Mouse (Mus musculus) kidney, postnatal 0 days (tissue): ENCODE measurements around the gene Zfp654. TPM values are rescaled to one million over a fixed set of nuclear protein-coding genes. Genes with fewer than 3 reads are reported as not detected.

ENCODE experiments used
- ATAC-seq: fragments of 200-750 bp; cut with Nextera tagmentation; replicated peaks from 2 replicates; pipeline ENCODE4 v1.8.0; 2017; ENCODE audit warnings: low read depth, moderate number of reproducible peaks, moderate TSS enrichment, moderate library complexity; ENCODE audit not compliant: low FRiP score
- DNase-seq: peaks from one replicate; pipeline ENCODE4 v3.0.0-alpha.2; 2016; ENCODE audit warnings: low spot score
- H3K27ac ChIP-seq: fragments of 300-500 bp; sonication (generic); 2 replicates; pipeline ENCODE4 v1.5.1; 2014; ENCODE audit warnings: mild to moderate bottlenecking
- H3K27me3 ChIP-seq: fragments of 300-500 bp; sonication (generic); 2 replicates; pipeline ENCODE4 v1.6.1; 2014; ENCODE audit warnings: low read length, mixed read lengths; ENCODE audit not compliant: insufficient read depth
- H3K36me3 ChIP-seq: fragments of 300-500 bp; sonication (generic); 2 replicates; pipeline ENCODE4 v1.6.1; 2014; ENCODE audit warnings: low read length, mixed read lengths; ENCODE audit not compliant: insufficient read depth
- H3K4me1 ChIP-seq: fragments of 300-500 bp; sonication (generic); replicated peaks from 2 replicates; pipeline ENCODE4 v1.6.1; 2014; ENCODE audit warnings: antibody characterized with exemption, low read length, mixed read lengths; ENCODE audit not compliant: insufficient read depth
- H3K4me2 ChIP-seq: fragments of 300-500 bp; sonication (generic); 2 replicates; pipeline ENCODE4 v1.6.1; 2014; ENCODE audit warnings: mild to moderate bottlenecking, low read length, moderate library complexity, mixed read lengths
- H3K4me3 ChIP-seq: fragments of 300-500 bp; sonication (generic); replicated peaks from 2 replicates; pipeline ENCODE4 v1.5.1; 2014; ENCODE audit warnings: low read depth, low read length
- H3K9ac ChIP-seq: fragments of 300-500 bp; sonication (generic); 2 replicates; pipeline ENCODE4 v1.6.1; 2014; ENCODE audit warnings: low read depth, low read length
- H3K9me3 ChIP-seq: fragments of 300-500 bp; sonication (generic); replicated peaks from 2 replicates; pipeline ENCODE4 v1.6.1; 2016; ENCODE audit warnings: low read length, inconsistent platforms, mixed read lengths
- CTCF ChIP-seq: IDR thresholded peaks from 2 replicates; pipeline ENCODE4 v1.5.1; 2016; ENCODE audit warnings: antibody characterized with exemption, low read depth, mild to moderate bottlenecking, moderate library complexity
- WGBS: fragments of 180-500 bp; shearing (Covaris S2); extraction: QIAGEN DNeasy Blood & Tissue Kit; methylation state at CpG from one replicate; pipeline ENCODE4 v1.1.7; 2014; 5-methylcytosine and 5-hydroxymethylcytosine counted together
- polyA plus RNA-seq: library from polyadenylated mRNA; unstranded; fragments of >200 nt; fragmentation: Nextera tagmentation; extraction: Ambion mirVana; gene quantifications from 2 replicates; pipeline ENCODE4 v1.2.1, GENCODE M21; 2015

Zfp654 gene
- polyA plus RNA-seq, 1 experiment from 2014 or later, result 5.1 TPM

DNA sequence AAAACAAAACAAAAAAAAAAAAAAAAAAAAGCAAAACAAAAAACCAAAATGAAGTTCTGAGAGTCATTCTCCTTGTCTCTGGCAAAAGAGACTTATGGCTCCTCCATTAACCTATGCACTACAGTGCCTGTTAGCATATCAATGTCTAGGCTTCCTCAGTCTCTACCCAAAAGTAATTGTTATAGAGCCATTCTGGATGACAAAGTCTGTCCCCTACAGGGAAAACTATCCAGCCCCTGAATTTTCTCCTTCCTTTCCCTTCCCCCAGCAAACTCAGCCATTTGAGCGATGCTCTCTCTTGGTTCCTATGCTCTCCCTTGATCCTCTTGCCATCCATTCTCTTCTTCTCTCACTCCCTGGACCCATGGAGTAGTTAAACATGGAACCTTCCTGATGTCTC, 24.4 kb upstream of the Zfp654 start:
- DNase-seq, result no peak
- no peaks in the 10 kb centered on the region for H3K27me3 ChIP-seq
- H3K27ac ChIP-seq, result no peak overlapping the region
- no peak overlapping the region for H3K4me3 ChIP-seq
- WGBS, result 85% methylated on average over 1 of the region's 1 CpGs
- no peaks in the 10 kb centered on the region for H3K9me3 ChIP-seq
- TF ChIP-seq CTCF, result no peak
- no peak overlapping the region for H3K4me2 ChIP-seq
- H3K9ac ChIP-seq, result no peak overlapping the region
- H3K4me1 ChIP-seq, result 0 out of 2 replicates have a peak, but pooled peaks cover 3% of the 10 kb centered on the region
- H3K36me3 ChIP-seq, result no peaks in the 10 kb centered on the region
- ATAC-seq, result no peak

DNA sequence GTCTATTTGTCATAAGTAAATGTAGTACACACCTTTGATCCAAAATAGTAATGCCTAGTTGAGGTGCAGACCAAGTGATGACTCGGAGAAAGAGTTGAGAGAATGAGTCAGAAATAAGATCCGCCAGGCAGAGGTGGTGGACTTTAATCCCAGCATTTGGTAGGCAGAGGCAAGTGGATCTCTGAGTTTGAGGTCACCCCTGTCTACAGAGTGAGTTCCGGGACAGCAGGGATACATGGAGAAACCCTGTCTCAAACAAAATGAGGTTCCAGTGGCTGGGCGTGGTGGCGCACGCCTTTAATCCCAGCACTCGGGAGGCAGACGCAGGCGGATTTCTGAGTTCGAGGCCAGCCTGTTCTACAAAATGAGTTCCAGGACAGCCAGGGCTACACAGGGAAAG, 23.9 kb upstream of the Zfp654 start:
- ATAC-seq (no peak), DNase-seq (no peak)
- TF ChIP-seq CTCF, result no peak
- H3K4me2 ChIP-seq, result no peak overlapping the region
- no peaks in the 10 kb centered on the region for H3K36me3 ChIP-seq
- WGBS, result 95% methylated on average over 10 of the region's 10 CpGs
- 0 out of 2 replicates have a peak, but pooled peaks cover 3% of the 10 kb centered on the region for H3K4me1 ChIP-seq
- no peak overlapping the region for H3K9ac ChIP-seq
- H3K4me3 ChIP-seq, result no peak overlapping the region
- no peaks in the 10 kb centered on the region for H3K27me3 ChIP-seq
- H3K27ac ChIP-seq, result no peak overlapping the region
- no peaks in the 10 kb centered on the region for H3K9me3 ChIP-seq

DNA sequence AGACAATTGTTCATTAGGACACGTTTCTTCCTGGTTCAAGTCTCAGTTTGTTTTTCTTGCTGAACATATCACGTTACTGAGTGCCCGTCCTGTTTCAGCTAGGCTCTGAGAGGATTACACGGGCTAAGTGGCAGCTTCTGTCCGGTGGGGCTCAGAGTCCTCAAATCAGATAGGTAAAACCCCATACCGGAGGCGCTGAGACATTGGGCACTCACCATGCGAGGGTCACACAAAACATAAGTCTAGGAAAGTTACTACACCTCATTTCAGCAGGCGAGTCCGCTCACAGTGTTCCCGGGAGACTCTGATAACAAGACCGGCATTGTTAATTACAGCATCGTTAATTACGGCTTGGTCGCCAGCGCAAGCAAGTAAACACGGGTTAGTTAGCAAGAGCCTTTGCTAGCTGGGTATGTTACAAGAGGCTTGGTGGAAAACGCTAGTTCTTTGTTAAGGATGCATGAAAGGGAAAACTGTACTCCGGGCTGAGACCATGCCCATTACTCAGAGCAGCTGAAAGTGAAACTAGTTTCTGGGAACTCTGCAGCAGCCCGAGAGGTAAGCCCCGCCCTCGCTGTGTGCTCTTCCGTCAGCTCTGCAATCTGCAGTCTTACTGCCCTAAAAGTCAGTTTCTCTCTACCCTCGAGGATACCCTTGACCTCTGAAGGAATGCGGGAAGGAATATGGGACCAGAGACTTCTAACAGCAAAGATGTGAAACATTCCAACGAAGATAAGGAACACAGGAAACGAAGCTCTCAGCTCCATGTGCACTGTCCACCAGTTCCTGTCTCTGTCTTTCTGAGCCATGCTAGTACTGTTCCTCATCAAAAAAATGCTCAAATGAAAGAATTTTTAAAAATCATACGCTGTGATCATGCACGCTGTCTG, 22.2 kb upstream of the Zfp654 start:
- H3K9ac ChIP-seq, result peak overlapping the region; percentile 74
- DNase-seq (peak; percentile 94), ATAC-seq (peak; percentile 94)

DNA sequence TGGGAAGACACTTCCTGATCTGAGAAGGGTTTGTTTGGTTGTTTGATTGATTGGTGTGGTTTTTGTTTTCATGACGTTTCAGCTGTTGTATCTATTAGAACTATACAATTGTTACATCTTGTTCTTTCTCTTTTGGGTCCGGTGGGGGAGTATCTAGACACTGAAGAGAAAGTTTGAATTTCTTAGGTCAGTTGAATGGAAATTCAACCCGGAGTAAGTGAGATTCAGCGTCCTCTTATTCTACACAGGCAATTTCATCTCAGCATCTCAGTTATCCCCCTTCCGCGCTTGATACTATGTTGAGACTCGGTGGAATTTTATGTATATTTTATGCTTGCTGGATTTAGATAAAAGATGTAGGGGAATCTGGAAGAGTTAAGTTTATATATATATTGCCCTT, 21.4 kb upstream of the Zfp654 start:
- Histone ChIP-seq H3K4me2 (peak overlapping the region; percentile 64), H3K4me1 (0 out of 2 replicates have a peak, but pooled peaks cover 3% of the 10 kb centered on the region), H3K27ac (0 out of 2 replicates have a peak overlapping the region, but pooled peaks have one; percentile 34), H3K9me3 (no peaks in the 10 kb centered on the region), H3K36me3 (no peaks in the 10 kb centered on the region), H3K4me3 (peak overlapping the region; percentile 82), H3K9ac (no peak overlapping the region), H3K27me3 (no peaks in the 10 kb centered on the region)
- peak; percentile 66 for DNase-seq
- no peak for ATAC-seq
- 6% methylated on average over 7 of the region's 7 CpGs for WGBS
- no peak for TF ChIP-seq CTCF

More for the DNA sequence above, 22.2 kb upstream of the Zfp654 start:
- H3K4me1 ChIP-seq, result 0 out of 2 replicates have a peak, but pooled peaks cover 3% of the 10 kb centered on the region
- peak overlapping the region; percentile 82 for H3K4me3 ChIP-seq
- H3K27me3 ChIP-seq, result no peaks in the 10 kb centered on the region
- H3K27ac ChIP-seq, result peak overlapping the region; percentile 97
- no peak for TF ChIP-seq CTCF
- no peaks in the 10 kb centered on the region for H3K36me3 ChIP-seq
- 3% methylated on average over 29 of the region's 29 CpGs for WGBS
- peak overlapping the region; percentile 64 for H3K4me2 ChIP-seq
- no peaks in the 10 kb centered on the region for H3K9me3 ChIP-seq

DNA sequence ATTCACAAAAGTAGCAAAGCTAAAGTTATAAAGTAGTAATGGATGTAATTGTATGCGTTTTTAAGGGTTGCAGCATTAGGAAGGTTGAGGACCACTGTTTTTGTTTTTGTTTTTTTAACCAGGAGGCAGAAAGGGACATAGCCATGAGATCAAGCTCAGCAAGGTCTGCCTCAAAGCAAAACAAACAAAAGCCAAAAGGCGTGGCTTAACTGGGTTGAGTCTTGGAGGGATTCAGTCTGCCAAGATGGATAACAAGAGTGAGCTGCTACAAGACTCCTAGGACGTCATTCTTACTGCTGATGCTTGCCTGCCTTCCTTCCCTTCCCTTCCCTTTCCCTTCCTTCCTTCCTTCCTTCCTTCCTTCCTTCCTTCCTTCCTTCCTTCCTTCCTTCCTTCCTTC, 20.8 kb upstream of the Zfp654 start:
- 14% methylated on average over 3 of the region's 3 CpGs for WGBS

DNA sequence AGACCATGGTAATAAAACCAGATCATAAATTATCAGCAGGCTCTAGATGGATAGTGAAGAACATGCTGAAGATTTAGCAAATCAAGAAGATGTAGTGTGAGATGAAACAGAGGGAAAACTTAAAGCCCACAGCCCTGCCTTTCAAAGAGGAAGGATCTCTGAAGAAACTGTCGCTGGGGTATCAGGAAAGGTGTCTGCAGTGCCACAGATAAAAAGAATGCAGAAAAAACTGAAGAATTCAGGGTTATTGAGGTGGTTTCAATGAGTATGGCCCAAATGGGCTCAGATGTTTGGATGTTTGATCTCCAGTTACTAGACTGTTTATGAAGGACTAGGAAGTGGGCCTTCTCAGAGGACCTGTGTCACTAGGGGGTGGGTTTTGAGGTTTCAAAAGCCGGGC, 18.2 kb upstream of the Zfp654 start:
- no peaks in the 10 kb centered on the region for H3K36me3 ChIP-seq
- WGBS, result 78% methylated on average over 2 of the region's 2 CpGs
- no peak for DNase-seq
- no peak overlapping the region for H3K9ac ChIP-seq
- TF ChIP-seq CTCF, result no peak
- H3K4me2 ChIP-seq, result no peak overlapping the region
- H3K4me3 ChIP-seq, result no peak overlapping the region
- no peaks in the 10 kb centered on the region for H3K9me3 ChIP-seq
- H3K27me3 ChIP-seq, result no peaks in the 10 kb centered on the region
- ATAC-seq, result no peak
- 0 out of 2 replicates have a peak, but pooled peaks cover 3% of the 10 kb centered on the region for H3K4me1 ChIP-seq
- no peak overlapping the region for H3K27ac ChIP-seq

More for the DNA sequence above, 20.8 kb upstream of the Zfp654 start:
- Histone ChIP-seq H3K4me2 (no peak overlapping the region), H3K9me3 (no peaks in the 10 kb centered on the region), H3K27me3 (no peaks in the 10 kb centered on the region), H3K4me1 (0 out of 2 replicates have a peak, but pooled peaks cover 3% of the 10 kb centered on the region), H3K27ac (no peak overlapping the region), H3K36me3 (no peaks in the 10 kb centered on the region), H3K9ac (no peak overlapping the region), H3K4me3 (no peak overlapping the region)
- ATAC-seq (no peak), DNase-seq (peak; percentile 70)
- no peak for TF ChIP-seq CTCF
